Mouse (Mus musculus) testis, adult 2 months (tissue): ENCODE data around the gene Mmrn1.

Source experiments
- CTCF ChIP-seq: fragments of 200-500 bp; IDR thresholded peaks from 2 replicates; pipeline ENCODE4 v1.5.1; 2012; ENCODE audit warnings: low read depth, mild to moderate bottlenecking, inconsistent platforms, low read length, moderate library complexity; ENCODE audit not compliant: control insufficient read depth, insufficient read depth, insufficient replicate concordance
- POLR2A ChIP-seq: fragments of 200-500 bp; IDR thresholded peaks from 2 replicates; pipeline ENCODE4 v1.6.1; 2012; ENCODE audit warnings: low read depth, mild to moderate bottlenecking, inconsistent platforms, low read length, moderate library complexity; ENCODE audit not compliant: control insufficient read depth

DNA sequence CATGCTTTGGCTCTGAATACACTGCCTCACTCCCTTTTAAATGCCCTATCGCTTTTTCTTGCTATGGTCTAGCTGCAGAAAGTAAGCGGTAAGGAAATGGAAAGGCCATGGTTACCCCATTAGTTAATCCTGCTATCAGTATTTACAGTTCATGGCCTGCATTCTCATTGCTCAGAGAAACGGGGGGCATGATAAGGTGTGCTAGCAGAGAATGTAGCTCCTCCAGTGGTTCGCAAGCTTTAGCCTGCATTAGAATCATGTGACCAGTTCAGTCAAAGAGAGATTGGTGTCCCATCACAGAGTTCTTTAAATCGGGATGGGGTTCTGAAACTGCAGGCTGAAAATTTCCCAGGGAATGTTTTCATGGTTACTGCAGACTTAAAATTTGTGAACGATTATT, 44.6 kb downstream of the Mmrn1 start:
- TF ChIP-seq POLR2A (no peak), CTCF (no peak)
